Mouse (Mus musculus) layer of hippocampus, adult 11-12 months (tissue): Measurements from ENCODE around the gene Gatb.
A peak's percentile ranks its signal among the peaks of the same experiment; 100 is the strongest.

ENCODE experiments used
- DNase-seq: peaks from one replicate; pipeline ENCODE4 v3.0.0; 2022; ENCODE audit warnings: low spot score

The Gatb gene

GRCm38 (mm10) chr3:85659681-85660080 is 85.8 kb downstream of the Gatb start:
- no peak for DNase-seq

- no peak for DNase-seq
Measured at GRCm38 (mm10) chr3:85661926-85662813, 88.3 kb downstream of the Gatb start.

- no peak for DNase-seq
Measured at GRCm38 (mm10) chr3:85663826-85664225, 89.9 kb downstream of the Gatb start.

- peak; percentile 80 for DNase-seq
Measured at GRCm38 (mm10) chr3:85664591-85665171, 90.8 kb downstream of the Gatb start.

GRCm38 (mm10) chr3:85666166-85666565 is 92.2 kb downstream of the Gatb start:
- DNase-seq: no peak

GRCm38 (mm10) chr3:85666736-85667135 is 92.8 kb downstream of the Gatb start:
- DNase-seq: no peak

DNA sequence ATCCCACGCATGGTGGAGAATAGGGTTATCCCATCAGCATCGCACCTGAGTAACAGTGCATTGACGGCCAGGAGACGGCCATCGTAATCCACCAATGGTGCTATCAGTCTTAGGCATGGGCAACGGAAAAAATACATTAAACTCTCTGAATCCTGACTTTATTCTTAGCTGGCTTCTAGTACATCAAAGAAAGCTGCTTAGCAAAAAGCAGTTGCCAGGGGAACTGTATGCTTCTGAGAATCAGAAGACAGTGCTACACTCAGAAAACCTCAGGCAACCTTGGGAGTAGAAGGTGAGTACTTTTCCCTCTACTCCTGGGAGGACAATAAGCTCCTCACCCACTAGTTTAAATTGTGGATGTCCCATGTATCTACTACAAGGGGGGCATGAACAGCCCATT is 93.8 kb downstream of the Gatb start:
- DNase-seq: no peak

DNA sequence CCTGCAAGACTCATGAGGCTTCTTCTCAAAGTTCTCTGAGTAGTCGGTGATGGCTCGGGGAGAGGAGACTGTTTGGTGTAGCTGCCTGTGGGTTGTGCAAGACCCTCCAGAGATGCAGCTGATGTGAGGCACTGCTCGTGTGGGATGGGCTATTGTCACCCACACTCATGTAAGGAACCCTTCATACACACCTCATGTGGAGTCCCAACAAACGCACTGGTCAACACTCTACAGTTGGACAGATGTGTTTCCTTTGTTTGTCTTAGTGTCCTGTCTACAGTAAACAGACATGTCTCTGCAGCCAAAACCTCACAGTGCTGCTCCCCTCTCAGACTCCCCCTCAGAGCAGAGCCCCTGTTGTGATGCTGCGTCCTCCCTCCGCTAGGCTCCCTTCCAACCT is 95.9 kb downstream of the Gatb start:
- no peak for DNase-seq

DNA sequence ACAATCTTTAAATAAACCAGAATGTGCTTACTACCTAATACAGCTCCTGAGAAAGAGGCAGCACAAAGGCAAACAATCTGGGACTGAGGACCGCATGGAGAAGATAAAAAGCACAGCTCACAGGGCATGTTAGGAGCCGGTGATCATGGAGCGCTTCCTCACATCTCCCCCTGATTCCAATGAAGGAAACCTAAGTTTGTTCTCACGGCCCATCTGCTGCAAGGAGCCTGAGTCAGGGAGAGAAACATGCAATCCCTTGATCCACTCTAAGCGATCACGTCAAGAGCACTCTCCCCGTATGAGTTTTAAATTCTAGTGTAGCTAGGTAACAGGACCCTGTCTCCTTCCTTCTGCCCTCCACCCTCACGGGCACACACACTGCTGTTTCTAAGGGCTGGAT is 103.2 kb downstream of the Gatb start:
- DNase-seq: no peak

DNA sequence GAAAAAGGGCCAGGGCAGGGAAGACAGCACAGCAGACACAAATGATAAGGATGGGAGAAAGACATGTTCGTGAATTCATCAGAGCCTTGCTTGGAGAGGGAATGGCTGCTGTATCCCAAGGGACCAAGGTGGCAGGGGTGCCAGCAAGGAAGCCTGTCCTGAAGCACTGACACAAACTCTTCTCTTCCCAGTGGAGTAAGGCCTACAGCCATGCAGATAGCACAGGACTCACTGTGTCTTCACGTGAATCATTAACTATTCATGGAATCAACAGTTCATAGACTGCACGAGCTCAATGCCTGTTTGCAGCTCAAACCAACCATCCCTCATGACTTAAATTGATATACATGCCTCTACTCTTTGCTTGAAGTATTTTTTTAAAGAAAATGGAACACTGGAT is 104.0 kb downstream of the Gatb start:
- DNase-seq: no peak

GRCm38 (mm10) chr3:85679312-85679933 is 105.5 kb downstream of the Gatb start:
- no peak for DNase-seq

GRCm38 (mm10) chr3:85679960-85680359 is 106.0 kb downstream of the Gatb start:
- no peak for DNase-seq

DNA sequence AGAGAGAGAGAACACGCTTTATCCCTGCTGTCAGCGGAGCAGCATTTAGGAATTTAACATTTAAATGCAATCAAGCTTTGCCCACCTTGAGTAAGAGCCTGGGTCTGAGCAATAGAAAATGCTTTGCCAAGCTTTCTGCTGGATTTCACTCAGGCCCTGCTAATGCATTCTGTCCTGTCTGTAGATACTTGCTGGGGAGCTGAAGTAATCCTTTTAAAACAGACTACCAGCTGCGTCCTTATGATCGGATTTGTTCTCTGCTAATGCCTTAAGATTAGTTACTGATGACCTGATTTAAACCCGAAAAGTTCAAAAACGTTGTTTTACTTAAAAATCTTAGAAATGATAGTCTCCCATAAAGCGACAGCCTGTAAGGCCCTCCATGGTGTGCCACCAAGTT is 107.2 kb downstream of the Gatb start:
- no peak for DNase-seq

DNA sequence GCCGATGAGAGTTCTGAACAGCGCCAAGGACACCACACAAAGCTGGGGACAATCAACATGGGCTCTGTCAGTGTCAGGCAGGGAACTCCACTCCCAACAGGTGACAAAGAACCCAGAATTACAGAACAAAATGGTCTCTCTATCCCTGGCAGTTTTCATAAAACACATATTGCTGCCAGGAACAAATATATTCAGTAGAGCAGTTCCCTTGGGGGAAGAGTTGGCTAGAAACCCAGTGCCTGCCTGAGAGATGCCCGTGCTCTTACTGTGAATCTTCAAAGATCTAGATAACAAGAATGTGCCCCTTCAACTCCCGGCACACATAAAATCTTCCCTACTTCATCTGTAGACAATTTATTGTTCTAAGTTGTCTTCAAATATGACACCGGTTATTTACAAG is 109.7 kb downstream of the Gatb start:
- DNase-seq: no peak

- DNase-seq: no peak
Measured at GRCm38 (mm10) chr3:85685271-85685670, 111.4 kb downstream of the Gatb start.

DNA sequence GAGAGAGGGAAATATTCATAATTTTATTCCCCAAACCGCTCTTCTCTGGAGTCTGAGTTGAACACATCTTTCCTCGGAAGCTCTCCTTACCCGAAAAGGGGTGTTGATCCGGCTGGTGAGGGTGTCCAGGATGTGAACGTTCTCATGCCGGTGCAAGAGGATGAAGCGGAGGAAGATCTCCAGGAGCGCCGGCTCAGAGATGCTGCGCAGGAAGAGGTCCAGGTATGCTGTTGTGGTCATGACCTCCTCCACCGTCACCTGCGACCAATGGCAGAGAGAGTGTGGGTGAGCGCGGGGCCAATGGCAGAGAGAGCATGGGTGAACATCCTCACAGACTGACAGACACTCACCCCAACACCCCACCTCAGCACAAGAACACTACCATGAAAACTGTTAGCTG is 114.4 kb downstream of the Gatb start:
- DNase-seq: no peak

GRCm38 (mm10) chr3:85691134-85691533 is 117.2 kb downstream of the Gatb start:
- no peak for DNase-seq

GRCm38 (mm10) chr3:85693013-85693412 is 119.1 kb downstream of the Gatb start:
- DNase-seq: no peak

DNA sequence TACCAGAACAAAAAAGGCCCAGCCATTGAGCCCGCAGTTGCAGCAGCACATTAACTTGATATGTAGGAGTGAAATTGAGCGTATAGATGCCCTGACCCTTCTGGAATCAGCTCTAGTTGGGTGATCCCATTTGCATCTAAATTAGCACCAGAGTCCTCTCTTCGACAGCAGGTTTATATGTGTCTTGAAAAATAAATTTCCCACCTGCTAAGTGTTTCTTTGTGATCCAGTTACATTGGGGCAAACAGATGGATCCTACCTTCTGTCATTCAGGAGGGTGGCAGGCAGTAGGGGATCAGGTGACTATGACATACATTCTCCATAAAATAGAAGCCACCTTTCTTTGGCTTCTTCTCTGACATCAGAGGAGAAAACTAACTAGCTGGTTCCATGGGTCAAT is 121.1 kb downstream of the Gatb start:
- no peak for DNase-seq

DNA sequence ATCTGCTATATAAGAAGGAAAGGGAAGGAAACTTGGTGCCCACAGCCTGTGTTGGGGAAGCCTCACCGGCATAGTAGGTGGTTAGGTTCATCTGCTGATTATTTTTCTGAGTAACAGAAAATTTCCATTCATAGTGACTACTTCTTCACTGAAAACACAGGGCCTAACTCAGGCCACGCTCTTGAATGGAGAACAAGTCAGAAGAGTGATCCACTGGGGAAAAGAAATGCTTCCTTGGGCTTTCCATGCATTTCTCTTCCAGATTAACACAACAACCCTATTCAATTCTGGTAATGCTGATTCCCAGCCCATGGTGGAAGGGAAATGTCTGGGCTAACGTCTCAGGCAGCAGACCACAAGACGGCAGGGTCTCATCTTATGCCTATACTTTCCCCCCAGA is 124.6 kb downstream of the Gatb start:
- no peak for DNase-seq

DNA sequence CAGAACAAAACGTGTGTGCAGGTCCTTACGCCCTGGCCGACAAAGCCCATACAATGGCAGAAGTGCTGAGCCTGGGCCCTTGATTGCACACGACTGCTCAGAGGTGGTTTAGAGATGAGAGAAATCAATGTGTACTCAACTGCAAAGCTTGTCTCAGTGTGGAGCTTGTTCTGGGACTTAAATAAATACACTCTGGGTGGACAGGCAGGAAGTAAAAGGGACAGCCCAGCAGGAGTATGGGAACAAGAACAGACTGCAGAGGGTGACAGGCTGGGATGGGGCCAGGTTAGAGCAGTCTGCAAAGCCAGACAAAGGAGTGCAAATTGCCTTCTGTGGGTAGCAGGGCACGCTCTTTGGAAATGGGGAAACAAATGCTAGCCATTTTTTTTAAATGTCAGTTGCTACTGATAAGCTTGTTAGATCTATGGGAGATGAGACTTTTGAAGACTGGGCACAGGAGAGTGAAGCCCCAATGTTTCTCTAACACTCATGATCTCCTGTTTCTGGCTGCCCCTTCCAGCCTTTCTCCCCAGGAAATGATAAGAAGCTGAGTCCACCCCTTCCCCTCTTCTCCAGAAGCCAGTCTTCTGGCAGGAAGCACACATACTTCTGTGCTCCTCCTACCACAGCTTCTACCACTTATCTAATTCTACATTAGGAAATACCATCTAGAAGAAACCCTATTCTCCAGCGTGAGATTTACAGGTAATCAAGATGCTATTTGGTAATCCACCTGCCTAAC is 129.4 kb downstream of the Gatb start:
- DNase-seq: no peak
